Mouse (Mus musculus): Measurements from ENCODE around the gene Abhd5. TPM values are rescaled to one million over a fixed set of nuclear protein-coding genes. Genes with fewer than 3 reads are reported as not detected.
"Not testable (repeated sequence)": the region's sequence is repeated elsewhere in the genome, so short reads cannot be mapped to it uniquely, and the experiment has no call there.

The Abhd5 gene
- 19.0 and 19.5 TPM in 2 replicates for polyA plus RNA-seq (2015; fragmentation: Nextera tagmentation; extraction: Ambion mirVana)

DNA sequence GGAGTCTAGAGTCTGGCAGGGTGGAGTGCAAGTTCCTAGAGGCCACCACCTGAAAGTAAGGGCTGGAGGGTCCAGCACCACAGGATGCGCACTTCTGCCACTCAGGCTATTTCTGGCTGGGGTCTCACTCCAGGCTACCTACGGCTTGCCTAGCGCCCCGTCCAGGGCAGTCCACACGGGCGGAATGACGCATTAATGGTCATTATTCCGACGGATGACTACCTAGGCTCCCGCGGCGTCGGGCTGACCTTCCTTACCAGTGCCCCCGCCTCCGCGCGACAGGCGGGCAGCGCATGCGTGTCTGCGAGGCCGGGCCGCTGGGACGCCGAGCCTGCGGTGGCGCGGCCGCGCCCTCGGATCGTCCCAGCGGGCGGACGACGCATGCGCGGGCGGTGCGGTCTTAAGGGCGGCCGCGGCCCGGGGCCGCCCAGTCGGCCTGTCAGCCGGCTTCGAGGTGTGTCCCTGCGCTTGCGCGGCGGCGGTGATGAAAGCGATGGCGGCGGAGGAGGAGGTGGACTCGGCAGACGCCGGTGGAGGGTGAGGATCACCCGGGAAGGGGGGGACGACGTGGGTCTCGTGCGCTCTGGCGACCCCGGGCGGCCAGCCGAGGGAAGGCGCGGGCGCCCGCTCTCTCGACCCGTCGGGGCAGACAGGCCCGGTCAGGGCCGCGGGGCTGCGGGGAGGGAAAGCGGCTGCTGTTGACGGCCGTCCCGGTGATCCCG is at the start of gene Abhd5:
Gene Abhd5, plus strand, starts transcription at position 306 of the 722 bp plus-strand sequence.
- Histone ChIP-seq H3K27me3 (replicated peaks) (no peaks in the 10 kb centered on the region), H3K4me2 (replicated peaks) (peak within 1 kb of the TSS; percentile 81), H3K9me3 (no peaks in the 10 kb centered on the region), H3K27ac (peak within 1 kb of the TSS; percentile 13), H3K4me1 (replicated peaks) (no peaks in the 10 kb centered on the region), H3K4me3 (replicated peaks) (peak within 1 kb of the TSS; percentile 83), H3K36me3 (no peaks in the 10 kb centered on the region), H3K9ac (peak within 1 kb of the TSS; percentile 66)
- ATAC-seq = peak; percentile 99
- under 1% methylated on average over 66 of the region's 84 CpGs for WGBS

DNA sequence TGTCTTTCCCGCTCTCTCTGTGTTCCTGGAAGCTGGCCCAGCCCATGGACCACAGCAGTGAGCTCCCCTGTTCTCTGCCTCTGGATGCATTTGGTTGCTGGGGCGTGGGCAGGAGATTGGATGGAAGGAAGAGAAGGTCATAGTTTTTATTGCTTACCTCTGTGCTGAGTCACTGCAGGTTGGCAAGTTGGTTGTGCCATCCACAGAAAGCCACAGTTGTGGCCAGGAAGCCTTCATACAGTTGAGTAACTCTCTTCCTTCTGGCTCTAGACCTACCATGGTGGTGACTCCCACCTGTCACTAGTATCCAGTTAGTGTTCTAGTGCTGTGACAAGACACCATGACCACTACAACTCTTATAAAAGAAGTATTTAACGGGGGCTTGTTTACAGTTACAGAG is 46.1 kb upstream of the Abhd5 start:
- Histone ChIP-seq H3K4me1 (replicated peaks) (no peaks in the 10 kb centered on the region), H3K36me3 (no peaks in the 10 kb centered on the region), H3K9me3 (no peaks in the 10 kb centered on the region), H3K27me3 (replicated peaks) (no peaks in the 10 kb centered on the region), H3K9ac (no peak overlapping the region), H3K27ac (no peak overlapping the region), H3K4me2 (replicated peaks) (no peak overlapping the region), H3K4me3 (replicated peaks) (no peak overlapping the region)
- WGBS = 82% methylated on average over 3 of the region's 3 CpGs
- no peak for ATAC-seq

GRCm38 (mm10) chr9:122309013-122309980 is 42.1 kb upstream of the Abhd5 start:
- Histone ChIP-seq H3K27me3 (replicated peaks) (no peaks in the 10 kb centered on the region), H3K9ac (no peak overlapping the region), H3K4me1 (replicated peaks) (0 out of 2 replicates have a peak, but pooled peaks cover 3% of the 10 kb centered on the region), H3K4me3 (replicated peaks) (no peak overlapping the region), H3K36me3 (no peaks in the 10 kb centered on the region), H3K27ac (no peak overlapping the region), H3K4me2 (replicated peaks) (no peak overlapping the region), H3K9me3 (no peaks in the 10 kb centered on the region)
- 58% methylated on average over 14 of the region's 14 CpGs for WGBS
- ATAC-seq = peak; percentile 73

GRCm38 (mm10) chr9:122310613-122311049 is 40.8 kb upstream of the Abhd5 start:
- Histone ChIP-seq H3K4me3 (replicated peaks) (peak overlapping the region; percentile 45), H3K36me3 (no peaks in the 10 kb centered on the region), H3K9ac (peak overlapping the region; percentile 60), H3K27me3 (replicated peaks) (no peaks in the 10 kb centered on the region), H3K4me1 (replicated peaks) (0 out of 2 replicates have a peak, but pooled peaks cover 3% of the 10 kb centered on the region), H3K9me3 (no peaks in the 10 kb centered on the region), H3K27ac (peak overlapping the region; percentile 64; the same call in 1 of the 2 replicates), H3K4me2 (replicated peaks) (peak overlapping the region; percentile 66)
- ATAC-seq = peak; percentile 91
- WGBS = 4% methylated on average over 18 of the region's 19 CpGs

- Histone ChIP-seq H3K4me1 (replicated peaks) (0 out of 2 replicates have a peak, but pooled peaks cover 3% of the 10 kb centered on the region), H3K27me3 (replicated peaks) (no peaks in the 10 kb centered on the region), H3K9ac (peak overlapping the region; percentile 60; the same call in 1 of the 2 replicates), H3K9me3 (no peaks in the 10 kb centered on the region), H3K36me3 (no peaks in the 10 kb centered on the region), H3K27ac (no peak overlapping the region), H3K4me2 (replicated peaks) (peak overlapping the region; percentile 66), H3K4me3 (replicated peaks) (peak overlapping the region; percentile 45)
- ATAC-seq = peak; percentile 63
- WGBS = 61% methylated on average over 7 of the region's 7 CpGs
Measured at GRCm38 (mm10) chr9:122311051-122311760, 40.2 kb upstream of the Abhd5 start.

DNA sequence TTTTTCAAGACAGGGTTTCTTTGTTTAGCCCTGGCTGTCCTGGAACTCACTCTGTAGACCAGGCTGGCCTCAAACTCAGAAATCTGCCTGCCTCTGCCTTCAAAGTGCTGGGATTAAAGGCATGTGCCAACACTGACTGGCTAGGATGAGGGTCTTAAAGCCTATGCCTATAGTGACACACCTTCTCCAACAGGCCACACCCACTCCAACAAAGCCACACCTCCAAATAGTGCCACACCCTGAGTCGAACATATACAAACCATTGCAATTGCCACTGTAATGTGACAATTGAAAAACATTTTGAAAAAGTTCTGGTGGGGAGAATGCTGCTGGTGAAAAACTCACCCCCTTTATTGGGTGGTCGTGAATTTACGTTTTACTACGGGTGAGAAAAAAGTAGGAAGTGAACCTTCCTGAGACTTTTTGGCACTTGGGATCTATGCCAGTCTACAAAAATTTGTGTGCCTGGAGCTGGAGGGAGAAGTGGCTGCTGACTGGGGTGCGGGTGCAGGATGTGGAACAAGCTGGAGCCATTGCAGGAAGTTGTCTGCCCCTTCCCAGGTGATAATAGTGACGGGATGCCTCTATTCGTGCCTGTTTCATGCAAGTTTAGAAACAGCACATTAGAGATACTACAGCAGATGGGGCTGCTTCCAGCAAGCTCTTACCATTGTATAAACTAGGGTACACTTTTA is 39.0 kb upstream of the Abhd5 start:
- ATAC-seq = no peak
- Histone ChIP-seq H3K36me3 (no peaks in the 10 kb centered on the region), H3K27ac (no peak overlapping the region), H3K4me1 (replicated peaks) (0 out of 2 replicates have a peak, but pooled peaks cover 3% of the 10 kb centered on the region), H3K9ac (no peak overlapping the region), H3K27me3 (replicated peaks) (no peaks in the 10 kb centered on the region), H3K9me3 (no peaks in the 10 kb centered on the region), H3K4me3 (replicated peaks) (no peak overlapping the region), H3K4me2 (replicated peaks) (no peak overlapping the region)
- 79% methylated on average over 7 of the region's 7 CpGs for WGBS

- not testable (repeated sequence) for ATAC-seq; H3K27me3 ChIP-seq (replicated peaks); H3K9me3 ChIP-seq; H3K36me3 ChIP-seq; H3K27ac ChIP-seq; H3K4me1 ChIP-seq (replicated peaks); H3K4me2 ChIP-seq (replicated peaks); H3K4me3 ChIP-seq (replicated peaks); H3K9ac ChIP-seq
- 50% methylated on average over 1 of the region's 1 CpGs for WGBS
Measured at GRCm38 (mm10) chr9:122313128-122313527, 38.3 kb upstream of the Abhd5 start.

DNA sequence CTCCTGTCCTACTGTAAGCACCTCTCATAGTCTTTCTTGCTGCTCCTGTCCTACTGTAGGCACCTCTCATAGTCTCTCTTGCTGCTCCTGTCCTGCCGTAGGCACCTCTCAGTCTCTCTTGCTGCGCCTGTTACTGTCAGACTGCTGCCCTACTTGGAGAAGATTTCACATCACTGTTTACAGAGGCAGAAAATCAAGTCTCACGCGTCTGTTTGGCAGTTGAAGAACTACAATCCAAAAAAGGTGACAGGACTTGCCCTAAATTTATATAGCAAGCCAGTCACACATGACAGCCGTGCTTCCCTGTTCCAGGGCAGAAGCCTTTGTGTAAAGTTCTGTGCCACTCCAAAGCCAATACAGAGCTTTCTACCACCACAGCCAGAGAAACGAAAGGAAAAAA is 37.0 kb upstream of the Abhd5 start:
- no peak for ATAC-seq
- no peaks in the 10 kb centered on the region for H3K27me3 ChIP-seq (replicated peaks)
- H3K4me3 ChIP-seq (replicated peaks) = no peak overlapping the region
- no peak overlapping the region for H3K27ac ChIP-seq
- no peaks in the 10 kb centered on the region for H3K36me3 ChIP-seq
- H3K9ac ChIP-seq = no peak overlapping the region
- 0 out of 2 replicates have a peak, but pooled peaks cover 3% of the 10 kb centered on the region for H3K4me1 ChIP-seq (replicated peaks)
- no peak overlapping the region for H3K4me2 ChIP-seq (replicated peaks)
- WGBS = 85% methylated on average over 6 of the region's 6 CpGs
- H3K9me3 ChIP-seq = no peaks in the 10 kb centered on the region

GRCm38 (mm10) chr9:122314942-122315341 is 36.5 kb upstream of the Abhd5 start:
- H3K36me3 ChIP-seq = no peaks in the 10 kb centered on the region
- WGBS = 52% methylated on average over 4 of the region's 4 CpGs
- no peak for ATAC-seq

DNA sequence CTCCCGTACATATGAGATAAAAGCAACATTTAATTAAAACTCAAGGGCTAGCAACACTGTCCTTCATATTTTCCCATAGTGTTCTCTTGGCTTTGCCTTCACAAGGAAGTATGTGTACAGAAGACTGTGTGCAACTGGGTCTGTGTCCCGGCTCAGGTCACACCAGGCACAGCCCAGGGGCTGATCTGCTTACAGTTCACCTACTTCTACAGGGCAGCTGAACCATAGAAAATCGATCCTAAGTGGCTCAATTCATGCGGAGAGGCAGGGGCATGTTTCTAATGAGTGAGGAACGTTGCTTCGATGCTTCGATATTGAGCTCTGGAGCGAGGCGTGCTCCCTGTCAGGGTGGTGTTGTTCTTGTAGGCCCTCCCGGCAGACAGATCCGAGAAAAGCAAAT is 35.9 kb upstream of the Abhd5 start:
- H3K36me3 ChIP-seq = no peaks in the 10 kb centered on the region
- ATAC-seq = no peak
- H3K4me1 ChIP-seq (replicated peaks) = 0 out of 2 replicates have a peak, but pooled peaks cover 3% of the 10 kb centered on the region
- no peaks in the 10 kb centered on the region for H3K9me3 ChIP-seq
- WGBS = 81% methylated on average over 11 of the region's 11 CpGs
- H3K4me3 ChIP-seq (replicated peaks) = no peak overlapping the region
- no peak overlapping the region for H3K9ac ChIP-seq
- no peaks in the 10 kb centered on the region for H3K27me3 ChIP-seq (replicated peaks)
- H3K27ac ChIP-seq = no peak overlapping the region
- no peak overlapping the region for H3K4me2 ChIP-seq (replicated peaks)

More at GRCm38 (mm10) chr9:122314942-122315341, 36.5 kb upstream of the Abhd5 start:
- Histone ChIP-seq H3K27me3 (replicated peaks) (no peaks in the 10 kb centered on the region), H3K9me3 (no peaks in the 10 kb centered on the region), H3K4me2 (replicated peaks) (no peak overlapping the region), H3K9ac (no peak overlapping the region), H3K4me3 (replicated peaks) (no peak overlapping the region), H3K4me1 (replicated peaks) (0 out of 2 replicates have a peak, but pooled peaks cover 3% of the 10 kb centered on the region), H3K27ac (no peak overlapping the region)

DNA sequence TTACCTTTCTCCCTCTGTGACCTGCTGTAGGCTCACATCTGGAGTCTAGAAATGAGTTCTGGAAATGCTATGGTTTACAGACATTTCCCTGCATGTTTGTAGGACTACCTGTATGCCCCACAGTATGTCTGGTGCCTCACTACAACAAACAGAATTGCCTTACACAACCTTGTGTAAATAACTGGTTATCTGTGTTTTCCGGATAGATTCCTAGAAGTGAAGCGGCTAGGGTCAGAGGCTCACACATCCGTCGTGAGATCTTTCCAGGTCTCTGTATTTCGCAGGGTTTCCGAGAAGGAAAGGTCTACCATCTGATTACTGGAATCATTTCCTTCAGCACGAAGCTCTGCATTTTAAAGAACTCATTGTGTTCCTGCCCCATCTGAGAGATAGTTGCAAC is 34.8 kb upstream of the Abhd5 start:
- no peak overlapping the region for H3K9ac ChIP-seq
- 66% methylated on average over 7 of the region's 7 CpGs for WGBS
- H3K36me3 ChIP-seq = no peaks in the 10 kb centered on the region
- H3K9me3 ChIP-seq = no peaks in the 10 kb centered on the region
- H3K4me1 ChIP-seq (replicated peaks) = no peaks in the 10 kb centered on the region
- no peak overlapping the region for H3K4me2 ChIP-seq (replicated peaks)
- no peak overlapping the region for H3K27ac ChIP-seq
- ATAC-seq = no peak
- H3K27me3 ChIP-seq (replicated peaks) = no peaks in the 10 kb centered on the region
- no peak overlapping the region for H3K4me3 ChIP-seq (replicated peaks)

All from intestine, embryonic 15.5 days (tissue).